Mouse (Mus musculus) forebrain, postnatal 0 days (tissue): Measurements from ENCODE around the gene Med21. TPM values are rescaled to one million over a fixed set of nuclear protein-coding genes. Genes with fewer than 3 reads are reported as not detected.

Source experiments
- ATAC-seq: fragments of 200-750 bp; cut with Nextera tagmentation; 2 replicates; pipeline ENCODE4 v1.8.0; 2017; ENCODE audit warnings: mild to moderate bottlenecking, moderate library complexity
- DNase-seq: peaks from one replicate; pipeline ENCODE4 v3.0.0-alpha.2; 2015
- H3K27ac ChIP-seq: fragments of 300-500 bp; sonication (generic); 2 replicates; pipeline ENCODE4 v1.5.1; 2014; ENCODE audit warnings: low read depth, mild to moderate bottlenecking, antibody characterized with exemption, low read length, moderate library complexity, mixed read lengths
- H3K27me3 ChIP-seq: fragments of 300-500 bp; sonication (generic); 2 replicates; pipeline ENCODE4 v1.6.1; 2014; ENCODE audit warnings: mild to moderate bottlenecking, low read length, mixed read lengths; ENCODE audit not compliant: insufficient read depth
- H3K36me3 ChIP-seq: fragments of 300-500 bp; sonication (generic); 2 replicates; pipeline ENCODE4 v1.6.1; 2014; ENCODE audit warnings: mild to moderate bottlenecking, moderate library complexity; ENCODE audit not compliant: insufficient read depth
- H3K4me1 ChIP-seq: fragments of 300-500 bp; sonication (generic); 2 replicates; pipeline ENCODE4 v1.6.1; 2014; ENCODE audit warnings: antibody characterized with exemption; ENCODE audit not compliant: insufficient read depth
- H3K4me2 ChIP-seq: fragments of 300-500 bp; sonication (generic); 2 replicates; pipeline ENCODE4 v1.6.1; 2014; ENCODE audit warnings: low read depth, mild to moderate bottlenecking, moderate library complexity
- H3K4me3 ChIP-seq: fragments of 300-500 bp; sonication (generic); 2 replicates; pipeline ENCODE4 v1.5.1; 2014; ENCODE audit warnings: low read depth, low read length, mixed read lengths
- H3K9ac ChIP-seq: fragments of 300-500 bp; sonication (generic); 2 replicates; pipeline ENCODE4 v1.6.1; 2014; ENCODE audit warnings: mild to moderate bottlenecking
- H3K9me3 ChIP-seq: fragments of 300-500 bp; sonication (generic); 2 replicates; pipeline ENCODE4 v1.6.1; 2016; ENCODE audit warnings: low read length
- CTCF ChIP-seq: sonication (generic); IDR thresholded peaks from 2 replicates; pipeline ENCODE4 v1.5.1; 2016; ENCODE audit warnings: antibody characterized with exemption, control low read depth, low read depth
- WGBS: fragments of 180-500 bp; shearing (Covaris S2); extraction: QIAGEN DNeasy Blood & Tissue Kit; methylation state at CpG from one replicate; pipeline ENCODE4 v1.1.7; 2014; 5-methylcytosine and 5-hydroxymethylcytosine counted together
- polyA plus RNA-seq: library from polyadenylated mRNA; unstranded; fragments of >200 nt; fragmentation: Nextera tagmentation; extraction: Ambion mirVana; gene quantifications from 2 replicates; pipeline ENCODE4 v1.2.1, GENCODE M21; 2015
- total RNA-seq: library from RNA; depleted of rRNA; stranded (reverse); fragments of >200 nt; gene quantifications from 2 replicates; pipeline ENCODE4 v1.2.3, GENCODE M21; 2014; rRNA removed

Gene Med21
- total and polyA plus RNA-seq, 2 experiments from 2014 or later = 65.2 to 112 TPM

- DNase-seq (no peak), ATAC-seq (no peak)
- Histone ChIP-seq H3K27me3 (no peaks in the 10 kb centered on the region), H3K4me1 (no peaks in the 10 kb centered on the region), H3K4me2 (no peak overlapping the region), H3K4me3 (no peak overlapping the region), H3K9ac (no peak overlapping the region), H3K9me3 (no peaks in the 10 kb centered on the region), H3K36me3 (no peaks in the 10 kb centered on the region), H3K27ac (no peak overlapping the region)
- WGBS = 45% methylated on average over 5 of the region's 5 CpGs
- no peak for TF ChIP-seq CTCF
Measured at GRCm38 (mm10) chr6:146697767-146698166, 55.4 kb downstream of the Med21 start.

GRCm38 (mm10) chr6:146698376-146698775 lies 56.0 kb downstream of the Med21 start:
- Histone ChIP-seq H3K27me3 (no peaks in the 10 kb centered on the region), H3K4me1 (no peaks in the 10 kb centered on the region), H3K9me3 (no peaks in the 10 kb centered on the region), H3K4me2 (no peak overlapping the region), H3K4me3 (no peak overlapping the region), H3K36me3 (no peaks in the 10 kb centered on the region), H3K27ac (no peak overlapping the region), H3K9ac (no peak overlapping the region)
- no peak for ATAC-seq
- no peak for DNase-seq
- WGBS = 86% methylated on average over 4 of the region's 4 CpGs
- no peak for TF ChIP-seq CTCF

Other genes starting within 250 kb of the Med21 start
- gene Itpr2, start 140.3 kb upstream of the Med21 start, total RNA-seq = 6.1 and 8.4 TPM in 2 replicates
- gene Itpr2, start 140.3 kb upstream of the Med21 start, polyA plus RNA-seq = 4.6 and 8.0 TPM in 2 replicates
- 32.2 and 34.9 TPM in 2 replicates for gene Fgfr1op2, start 65.3 kb upstream of the Med21 start, total RNA-seq
- gene Fgfr1op2, start 65.3 kb upstream of the Med21 start, polyA plus RNA-seq = 37.3 and 37.7 TPM in 2 replicates
- gene Ints13, start 64.7 kb upstream of the Med21 start, total RNA-seq = 29.1 and 40.7 TPM in 2 replicates
- gene Ints13, start 64.7 kb upstream of the Med21 start, polyA plus RNA-seq = 17.0 and 23.8 TPM in 2 replicates
- 41.0 and 51.1 TPM in 2 replicates for gene Tm7sf3, start 277 bp downstream of the Med21 start, total RNA-seq
- gene Tm7sf3, start 277 bp downstream of the Med21 start, polyA plus RNA-seq = 30.5 and 40.6 TPM in 2 replicates
- gene Stk38l, start 82.4 kb downstream of the Med21 start, total RNA-seq = 7.1 and 7.6 TPM in 2 replicates
- 8.1 and 11.0 TPM in 2 replicates for gene Stk38l, start 82.4 kb downstream of the Med21 start, polyA plus RNA-seq
- 2.7 and 3.5 TPM in 2 replicates for gene Arntl2, start 153.5 kb downstream of the Med21 start, total RNA-seq
- gene Arntl2, start 153.5 kb downstream of the Med21 start, polyA plus RNA-seq = 2.3 and 4.5 TPM in 2 replicates
- not detected in 2 replicates for gene Smco2, start 207.6 kb downstream of the Med21 start, total RNA-seq
- not detected in 2 replicates for gene Smco2, start 207.6 kb downstream of the Med21 start, polyA plus RNA-seq
- gene Ppfibp1, start 245.9 kb downstream of the Med21 start, total RNA-seq = 32.0 and 33.0 TPM in 2 replicates
- 15.6 and 23.8 TPM in 2 replicates for gene Ppfibp1, start 245.9 kb downstream of the Med21 start, polyA plus RNA-seq